Mouse (Mus musculus): Measurements from ENCODE around the gene Adprh. TPM values are rescaled to one million over a fixed set of nuclear protein-coding genes. Genes with fewer than 3 reads are reported as not detected.

The Adprh gene
- polyA plus RNA-seq, 1 experiment from 2014 or later = 157 TPM

- 12% methylated on average over 17 of the region's 17 CpGs for WGBS
- H3K9ac ChIP-seq = peak overlapping the region; percentile 68
- H3K36me3 ChIP-seq = no peaks in the 10 kb centered on the region
- peak overlapping the region; percentile 86 for H3K27ac ChIP-seq
- H3K4me3 ChIP-seq = peak overlapping the region; percentile 28
- H3K9me3 ChIP-seq = no peaks in the 10 kb centered on the region
- peaks cover 13% of the 10 kb centered on the region for H3K4me1 ChIP-seq (replicated peaks)
- peak; percentile 94 for ATAC-seq (ENCODE audit: low FRiP score)
- no peaks in the 10 kb centered on the region for H3K27me3 ChIP-seq
- peak overlapping the region; percentile 61 for H3K4me2 ChIP-seq
Measured at GRCm38 (mm10) chr16:38399531-38400231, 52.8 kb downstream of the Adprh start.

- Histone ChIP-seq H3K4me2 (peak overlapping the region; percentile 61), H3K9me3 (no peaks in the 10 kb centered on the region), H3K9ac (peak overlapping the region; percentile 68), H3K4me1 (replicated peaks) (peaks cover 13% of the 10 kb centered on the region), H3K27ac (peak overlapping the region; percentile 86), H3K4me3 (no peak overlapping the region), H3K27me3 (no peaks in the 10 kb centered on the region), H3K36me3 (no peaks in the 10 kb centered on the region)
- no peak for ATAC-seq (ENCODE audit: low FRiP score)
- WGBS = 72% methylated on average over 3 of the region's 3 CpGs
Measured at GRCm38 (mm10) chr16:38399076-38399475, 53.4 kb downstream of the Adprh start.

GRCm38 (mm10) chr16:38398266-38398665 is 54.2 kb downstream of the Adprh start:
- ATAC-seq (ENCODE audit: low FRiP score) = no peak

GRCm38 (mm10) chr16:38396155-38396554 is 56.3 kb downstream of the Adprh start:
- Histone ChIP-seq H3K4me2 (no peak overlapping the region), H3K9me3 (no peaks in the 10 kb centered on the region), H3K4me1 (replicated peaks) (peaks cover 13% of the 10 kb centered on the region), H3K4me3 (no peak overlapping the region), H3K27ac (no peak overlapping the region), H3K36me3 (no peaks in the 10 kb centered on the region), H3K27me3 (no peaks in the 10 kb centered on the region), H3K9ac (no peak overlapping the region)
- 77% methylated on average over 13 of the region's 13 CpGs for WGBS
- ATAC-seq (ENCODE audit: low FRiP score) = no peak

More at GRCm38 (mm10) chr16:38398266-38398665, 54.2 kb downstream of the Adprh start:
- H3K36me3 ChIP-seq = no peaks in the 10 kb centered on the region
- no peak overlapping the region for H3K27ac ChIP-seq
- H3K4me1 ChIP-seq (replicated peaks) = peaks cover 13% of the 10 kb centered on the region
- no peaks in the 10 kb centered on the region for H3K9me3 ChIP-seq
- H3K4me2 ChIP-seq = no peak overlapping the region
- H3K9ac ChIP-seq = no peak overlapping the region
- H3K27me3 ChIP-seq = no peaks in the 10 kb centered on the region
- no peak overlapping the region for H3K4me3 ChIP-seq
- WGBS = 91% methylated on average over 6 of the region's 6 CpGs

GRCm38 (mm10) chr16:38395060-38395730 is 57.3 kb downstream of the Adprh start:
- ATAC-seq (ENCODE audit: low FRiP score) = no peak
- Histone ChIP-seq H3K27ac (no peak overlapping the region), H3K4me3 (no peak overlapping the region), H3K4me2 (no peak overlapping the region), H3K4me1 (replicated peaks) (peaks cover 12% of the 10 kb centered on the region), H3K9ac (no peak overlapping the region), H3K9me3 (no peaks in the 10 kb centered on the region), H3K27me3 (no peaks in the 10 kb centered on the region), H3K36me3 (no peaks in the 10 kb centered on the region)
- 77% methylated on average over 6 of the region's 6 CpGs for WGBS

- no peak overlapping the region for H3K4me2 ChIP-seq
- no peaks in the 10 kb centered on the region for H3K27me3 ChIP-seq
- no peaks in the 10 kb centered on the region for H3K9me3 ChIP-seq
- no peak overlapping the region for H3K27ac ChIP-seq
- WGBS = 90% methylated on average over 8 of the region's 8 CpGs
- no peaks in the 10 kb centered on the region for H3K36me3 ChIP-seq
- H3K4me1 ChIP-seq (replicated peaks) = peaks cover 2% of the 10 kb centered on the region
- no peak overlapping the region for H3K4me3 ChIP-seq
- H3K9ac ChIP-seq = no peak overlapping the region
- ATAC-seq (ENCODE audit: low FRiP score) = no peak
Measured at GRCm38 (mm10) chr16:38394191-38394618, 58.3 kb downstream of the Adprh start.

Other genes starting within 250 kb of the Adprh start
- gene Nr1i2, start 157.9 kb downstream of the Adprh start, polyA plus RNA-seq (2015; fragmentation: Nextera tagmentation; extraction: Ambion mirVana) = 0.09 TPM in 1 of 2 replicates, not detected in the other
- gene Maats1, start 110.6 kb downstream of the Adprh start, polyA plus RNA-seq (2015; fragmentation: Nextera tagmentation; extraction: Ambion mirVana) = 0.74 and 1.8 TPM in 2 replicates
- 98.7 and 106 TPM in 2 replicates for gene Cox17, start 105.7 kb downstream of the Adprh start, polyA plus RNA-seq (2015; fragmentation: Nextera tagmentation; extraction: Ambion mirVana)
- gene Gm21987, start 105.7 kb downstream of the Adprh start, polyA plus RNA-seq (2015; fragmentation: Nextera tagmentation; extraction: Ambion mirVana) = not detected in 2 replicates
- gene Popdc2, start 90.5 kb downstream of the Adprh start, polyA plus RNA-seq (2015; fragmentation: Nextera tagmentation; extraction: Ambion mirVana) = 0.49 and 0.61 TPM in 2 replicates
- 0.30 and 0.31 TPM in 2 replicates for gene Pla1a, start 19.6 kb downstream of the Adprh start, polyA plus RNA-seq (2015; fragmentation: Nextera tagmentation; extraction: Ambion mirVana)
- gene Cd80, start 2.9 kb upstream of the Adprh start, polyA plus RNA-seq (2015; fragmentation: Nextera tagmentation; extraction: Ambion mirVana) = 0.48 and 0.55 TPM in 2 replicates
- 37.3 and 37.8 TPM in 2 replicates for gene Timmdc1, start 70.0 kb upstream of the Adprh start, polyA plus RNA-seq (2015; fragmentation: Nextera tagmentation; extraction: Ambion mirVana)
- 62.0 and 66.7 TPM in 2 replicates for gene Poglut1, start 97.6 kb upstream of the Adprh start, polyA plus RNA-seq (2015; fragmentation: Nextera tagmentation; extraction: Ambion mirVana)
- gene Tmem39a, start 106.0 kb upstream of the Adprh start, polyA plus RNA-seq (2015; fragmentation: Nextera tagmentation; extraction: Ambion mirVana) = 42.4 and 50.3 TPM in 2 replicates